Mouse (Mus musculus) kidney, embryonic 15.5 days (tissue): ENCODE measurements at regions not wholly inside any gene's neighbourhood (a gene's known extent, or its start where the extent isn't known, plus 50 kb on each side); places are given as distances from the start of the nearest gene placed in this dataset.

Experiments
- ATAC-seq: fragments of 200-750 bp; cut with Nextera tagmentation; replicated peaks from 2 replicates; pipeline ENCODE4 v1.8.0; 2017; ENCODE audit warnings: moderate TSS enrichment; ENCODE audit not compliant: low FRiP score
- H3K27ac ChIP-seq: fragments of 300-500 bp; sonication (generic); 2 replicates; pipeline ENCODE4 v1.5.1; 2015; ENCODE audit warnings: mild to moderate bottlenecking, inconsistent platforms
- H3K27me3 ChIP-seq: fragments of 300-500 bp; sonication (generic); 2 replicates; pipeline ENCODE4 v1.6.1; 2015; ENCODE audit warnings: inconsistent platforms
- H3K36me3 ChIP-seq: fragments of 300-500 bp; sonication (generic); 2 replicates; pipeline ENCODE4 v1.6.1; 2015; ENCODE audit warnings: inconsistent platforms
- H3K4me1 ChIP-seq: fragments of 300-500 bp; sonication (generic); 2 replicates; pipeline ENCODE4 v1.6.1; 2015; ENCODE audit warnings: inconsistent platforms
- H3K4me2 ChIP-seq: fragments of 300-500 bp; sonication (generic); 2 replicates; pipeline ENCODE4 v1.6.1; 2015; ENCODE audit warnings: moderate library complexity, mild to moderate bottlenecking, inconsistent platforms
- H3K4me3 ChIP-seq: fragments of 300-500 bp; sonication (generic); replicated peaks from 2 replicates; pipeline ENCODE4 v1.5.1; 2015; ENCODE audit warnings: mild to moderate bottlenecking, inconsistent platforms
- H3K9ac ChIP-seq: fragments of 300-500 bp; sonication (generic); 2 replicates; pipeline ENCODE4 v1.6.1; 2015; ENCODE audit warnings: mild to moderate bottlenecking, inconsistent platforms
- H3K9me3 ChIP-seq: fragments of 300-500 bp; sonication (generic); replicated peaks from 2 replicates; pipeline ENCODE4 v1.6.1; 2016; ENCODE audit warnings: inconsistent platforms
- WGBS: fragments of 180-500 bp; shearing (Covaris S2); methylation state at CpG from one replicate; pipeline ENCODE4 v1.1.7; 2015; ENCODE audit warnings: mixed read lengths; 5-methylcytosine and 5-hydroxymethylcytosine counted together

DNA sequence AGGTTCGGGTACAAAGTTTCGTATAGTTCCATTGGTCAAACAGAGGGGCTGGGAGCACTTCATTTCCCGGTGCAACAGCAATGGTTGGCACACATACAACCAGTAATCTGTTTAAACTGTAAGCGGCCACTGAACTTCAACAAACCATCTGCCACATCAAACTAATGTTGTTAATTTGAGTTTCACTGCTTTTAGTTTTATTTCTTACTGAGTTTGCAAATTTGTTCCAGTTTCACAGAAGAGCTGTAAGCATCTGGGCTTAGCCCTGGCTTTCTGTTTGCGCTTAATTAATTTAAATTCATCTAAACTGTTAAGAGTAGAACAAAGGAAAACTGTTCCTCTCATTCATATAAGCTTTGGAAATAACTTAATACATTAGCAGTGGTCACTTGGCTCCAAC lies 176.0 kb downstream of the Mreg start:
- no peaks in the 10 kb centered on the region for H3K36me3 ChIP-seq
- H3K9me3 ChIP-seq, result no peaks in the 10 kb centered on the region
- H3K4me2 ChIP-seq, result no peak overlapping the region
- no peak for ATAC-seq
- H3K9ac ChIP-seq, result no peak overlapping the region
- no peak overlapping the region for H3K27ac ChIP-seq
- H3K4me1 ChIP-seq, result peaks cover 4% of the 10 kb centered on the region; the same call in 1 of the 2 replicates
- H3K4me3 ChIP-seq, result no peak overlapping the region
- 89% methylated on average over 5 of the region's 5 CpGs for WGBS
- no peaks in the 10 kb centered on the region for H3K27me3 ChIP-seq

DNA sequence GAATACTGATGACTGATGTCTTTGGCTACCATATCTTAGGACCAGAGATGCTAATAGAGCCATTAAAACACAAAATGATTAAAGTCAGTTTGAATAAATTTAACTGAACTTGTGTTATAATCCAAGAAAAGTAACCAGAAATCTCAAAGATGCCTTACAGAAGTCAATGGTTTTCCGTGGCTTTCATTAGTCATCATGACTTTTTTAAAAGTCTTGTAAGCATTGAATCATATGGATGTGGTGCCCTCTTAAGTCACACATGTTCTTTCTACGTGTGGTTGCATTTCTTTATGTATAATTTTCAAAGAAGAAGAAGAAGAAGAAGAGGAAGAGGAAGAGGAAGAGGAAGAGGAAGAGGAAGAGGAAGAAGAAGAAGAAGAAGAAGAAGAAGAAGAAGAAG lies 178.2 kb downstream of the Mreg start:
- 68% methylated on average over 2 of the region's 2 CpGs for WGBS
- H3K36me3 ChIP-seq, result no peaks in the 10 kb centered on the region
- no peak overlapping the region for H3K4me3 ChIP-seq
- no peak overlapping the region for H3K4me2 ChIP-seq
- H3K9ac ChIP-seq, result no peak overlapping the region
- H3K4me1 ChIP-seq, result peaks cover 24% of the 10 kb centered on the region
- no peaks in the 10 kb centered on the region for H3K27me3 ChIP-seq
- no peaks in the 10 kb centered on the region for H3K9me3 ChIP-seq
- ATAC-seq, result no peak
- no peak overlapping the region for H3K27ac ChIP-seq

DNA sequence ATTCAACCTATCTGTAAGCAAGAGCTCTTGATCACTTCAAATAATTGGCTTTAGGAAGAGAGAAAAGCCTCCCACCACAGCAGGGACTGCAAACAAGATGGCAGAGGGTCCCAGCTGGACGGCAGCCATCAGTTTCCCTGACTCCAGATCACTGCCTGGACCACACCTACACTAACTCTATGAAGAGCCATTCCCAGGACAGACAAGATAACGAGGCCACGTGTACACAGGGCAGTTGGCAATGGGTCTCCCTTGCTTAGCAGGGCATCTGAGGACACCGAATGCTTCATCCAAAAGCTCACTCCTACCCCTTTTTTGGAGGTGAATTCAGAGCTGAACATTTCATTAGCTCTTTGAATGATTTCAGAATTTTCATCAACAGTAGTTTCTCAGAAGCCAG lies 179.9 kb downstream of the Mreg start:
- H3K9ac ChIP-seq, result no peak overlapping the region
- peaks cover 21% of the 10 kb centered on the region for H3K4me1 ChIP-seq
- H3K36me3 ChIP-seq, result no peaks in the 10 kb centered on the region
- no peaks in the 10 kb centered on the region for H3K27me3 ChIP-seq
- no peak overlapping the region for H3K4me2 ChIP-seq
- WGBS, result 84% methylated on average over 4 of the region's 4 CpGs
- H3K9me3 ChIP-seq, result no peaks in the 10 kb centered on the region
- ATAC-seq, result no peak
- H3K4me3 ChIP-seq, result no peak overlapping the region
- no peak overlapping the region for H3K27ac ChIP-seq

DNA sequence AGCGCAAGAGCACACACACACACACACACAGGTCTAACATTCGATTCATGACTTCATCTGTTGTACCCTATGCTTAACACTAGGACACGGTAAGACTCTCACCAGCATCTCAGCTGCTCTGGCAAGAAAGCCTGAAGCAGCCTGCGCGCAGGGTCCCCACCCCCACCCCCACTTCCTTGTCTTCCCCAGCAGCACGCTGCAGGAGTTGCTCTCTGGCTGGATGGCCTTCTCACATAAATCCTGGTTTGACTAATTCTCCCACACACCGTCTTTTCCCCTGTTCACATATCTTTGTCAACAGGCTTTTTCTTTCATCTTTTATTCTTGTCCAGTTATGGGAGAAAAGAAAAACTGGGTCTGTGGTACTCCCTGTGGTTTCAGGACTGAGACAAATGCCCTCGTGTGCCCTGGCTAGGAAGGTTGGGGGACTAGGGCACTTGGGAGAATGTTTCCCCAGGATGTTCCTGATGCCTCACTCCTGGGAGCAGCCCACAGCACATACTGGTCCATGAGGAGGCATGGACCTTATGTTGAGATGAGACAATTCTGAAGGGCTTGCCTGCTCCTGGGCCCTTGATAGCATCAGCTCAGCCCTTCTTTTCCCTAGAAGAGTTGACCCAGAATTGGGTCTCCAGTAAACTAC lies 181.2 kb downstream of the Mreg start:
- WGBS, result 28% methylated on average over 8 of the region's 8 CpGs
- Histone ChIP-seq H3K4me1 (peaks cover 21% of the 10 kb centered on the region), H3K9ac (no peak overlapping the region), H3K27me3 (no peaks in the 10 kb centered on the region), H3K9me3 (no peaks in the 10 kb centered on the region), H3K4me2 (0 out of 2 replicates have a peak overlapping the region, but pooled peaks have one; percentile 1), H3K27ac (0 out of 2 replicates have a peak overlapping the region, but pooled peaks have one; percentile 45), H3K36me3 (no peaks in the 10 kb centered on the region), H3K4me3 (no peak overlapping the region)
- ATAC-seq, result peak; percentile 84

DNA sequence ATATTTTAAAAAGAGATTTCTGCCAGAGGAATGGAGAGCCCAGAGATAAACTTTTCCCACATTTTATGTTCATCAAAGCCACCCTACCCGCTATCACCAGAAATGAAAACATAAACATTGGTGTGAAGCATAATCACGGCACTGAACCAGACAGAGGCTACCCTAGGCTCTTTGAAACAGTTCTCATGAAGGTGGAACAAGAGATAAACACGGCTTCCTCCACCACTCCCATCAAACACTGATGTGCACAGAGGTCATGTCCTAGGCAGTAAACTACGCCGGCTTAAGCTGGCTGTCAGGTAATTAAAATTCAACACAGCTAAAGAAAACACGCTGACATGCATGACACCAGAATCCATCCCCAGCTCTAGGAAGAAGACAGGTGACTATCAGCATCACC lies 182.5 kb downstream of the Mreg start:
- peak; percentile 61; the same call in 1 of the 2 replicates for ATAC-seq
- no peak overlapping the region for H3K4me2 ChIP-seq
- no peaks in the 10 kb centered on the region for H3K27me3 ChIP-seq
- peaks cover 21% of the 10 kb centered on the region for H3K4me1 ChIP-seq
- no peaks in the 10 kb centered on the region for H3K36me3 ChIP-seq
- WGBS, result 27% methylated on average over 6 of the region's 6 CpGs
- H3K4me3 ChIP-seq, result no peak overlapping the region
- no peak overlapping the region for H3K9ac ChIP-seq
- 0 out of 2 replicates have a peak overlapping the region, but pooled peaks have one; percentile 22 for H3K27ac ChIP-seq
- H3K9me3 ChIP-seq, result no peaks in the 10 kb centered on the region

DNA sequence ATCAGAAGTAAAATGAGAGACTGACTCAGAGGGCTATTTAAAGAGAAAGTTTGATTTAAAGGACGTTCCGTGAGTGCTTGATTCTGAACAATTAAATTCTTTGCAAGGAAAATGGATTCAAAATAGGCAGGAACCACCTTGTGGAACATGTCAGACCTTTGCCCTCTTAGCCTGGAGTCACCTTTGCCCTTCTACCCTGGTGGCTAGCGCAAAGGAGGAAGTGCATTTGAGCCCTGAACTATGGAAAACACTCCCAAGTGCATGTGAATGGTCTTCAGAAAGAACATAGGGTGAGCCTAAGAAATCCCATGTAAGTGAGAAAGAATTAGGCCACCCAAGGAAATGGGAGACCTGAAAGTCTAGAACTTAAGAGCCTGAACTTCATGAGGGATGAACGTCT lies 185.2 kb downstream of the Mreg start:
- no peaks in the 10 kb centered on the region for H3K27me3 ChIP-seq
- peaks cover 21% of the 10 kb centered on the region for H3K4me1 ChIP-seq
- no peak for ATAC-seq
- no peak overlapping the region for H3K4me2 ChIP-seq
- H3K27ac ChIP-seq, result no peak overlapping the region
- no peak overlapping the region for H3K4me3 ChIP-seq
- no peaks in the 10 kb centered on the region for H3K36me3 ChIP-seq
- H3K9ac ChIP-seq, result no peak overlapping the region
- no peaks in the 10 kb centered on the region for H3K9me3 ChIP-seq
- WGBS, result 77% methylated on average over 4 of the region's 4 CpGs

DNA sequence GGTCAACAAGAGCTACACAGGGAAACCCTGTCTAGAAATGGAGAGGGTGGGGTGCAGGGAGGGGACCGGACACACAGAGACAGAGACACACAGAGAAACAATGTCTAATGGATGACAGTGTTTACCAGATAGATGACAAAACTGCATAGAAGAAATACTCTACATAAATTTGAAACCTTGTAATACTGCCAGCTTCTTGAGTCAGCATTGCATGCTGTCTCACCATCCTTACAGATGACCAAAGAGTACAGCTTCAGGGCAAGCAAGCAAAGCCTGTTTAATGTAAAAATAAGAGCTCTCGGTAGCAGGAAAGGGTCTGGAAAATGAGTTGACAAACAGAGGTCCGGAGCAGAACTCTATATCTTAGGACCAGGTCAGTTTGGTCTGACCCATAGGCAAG lies 189.5 kb downstream of the Mreg start:
- no peaks in the 10 kb centered on the region for H3K27me3 ChIP-seq
- H3K36me3 ChIP-seq, result no peaks in the 10 kb centered on the region
- WGBS, result 77% methylated on average over 3 of the region's 3 CpGs
- H3K9ac ChIP-seq, result no peak overlapping the region
- no peak for ATAC-seq
- H3K27ac ChIP-seq, result no peak overlapping the region
- no peaks in the 10 kb centered on the region for H3K9me3 ChIP-seq
- H3K4me1 ChIP-seq, result peaks cover 13% of the 10 kb centered on the region
- no peak overlapping the region for H3K4me2 ChIP-seq
- no peak overlapping the region for H3K4me3 ChIP-seq

DNA sequence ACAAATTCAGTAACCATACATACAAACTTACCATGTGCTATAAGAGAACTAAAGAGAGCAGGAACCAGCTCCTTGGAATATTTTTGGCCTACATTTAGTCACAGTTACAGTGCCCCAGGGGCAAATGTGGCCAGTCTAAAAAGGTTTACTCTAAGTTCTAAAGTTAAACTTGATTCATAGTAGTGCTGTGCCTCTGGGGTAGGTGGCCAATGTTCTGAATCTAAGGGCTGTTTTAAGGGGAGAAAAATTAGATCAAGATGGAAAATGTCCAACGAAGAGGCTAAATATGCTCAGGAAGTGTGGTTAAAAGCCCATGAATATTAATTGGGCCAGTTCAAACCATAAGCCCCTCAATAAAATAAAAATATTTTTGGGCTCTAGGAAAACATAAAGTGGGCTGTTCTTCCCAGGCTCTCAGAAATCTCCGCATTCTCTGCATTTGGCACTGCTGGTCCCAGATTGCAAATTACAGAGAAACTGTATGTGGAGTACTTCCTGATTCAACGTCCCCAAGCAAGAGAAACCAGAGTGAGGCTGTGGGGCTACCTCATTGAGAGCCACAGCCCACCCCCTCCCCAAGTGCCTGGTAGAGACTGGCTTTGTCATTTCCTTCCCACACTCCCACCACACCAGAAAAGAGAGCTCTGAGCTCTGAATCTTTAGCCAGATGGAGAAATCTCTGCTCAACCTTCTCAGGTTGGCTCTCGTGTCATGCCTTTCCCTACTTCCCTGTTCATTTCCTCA lies 193.5 kb downstream of the Mreg start:
- H3K9me3 ChIP-seq, result no peaks in the 10 kb centered on the region
- no peak overlapping the region for H3K4me2 ChIP-seq
- H3K4me1 ChIP-seq, result peaks cover 27% of the 10 kb centered on the region
- no peak overlapping the region for H3K9ac ChIP-seq
- no peak overlapping the region for H3K4me3 ChIP-seq
- no peak for ATAC-seq
- 61% methylated on average over 4 of the region's 4 CpGs for WGBS
- H3K27me3 ChIP-seq, result no peaks in the 10 kb centered on the region
- H3K27ac ChIP-seq, result peak overlapping the region; percentile 52
- no peaks in the 10 kb centered on the region for H3K36me3 ChIP-seq

DNA sequence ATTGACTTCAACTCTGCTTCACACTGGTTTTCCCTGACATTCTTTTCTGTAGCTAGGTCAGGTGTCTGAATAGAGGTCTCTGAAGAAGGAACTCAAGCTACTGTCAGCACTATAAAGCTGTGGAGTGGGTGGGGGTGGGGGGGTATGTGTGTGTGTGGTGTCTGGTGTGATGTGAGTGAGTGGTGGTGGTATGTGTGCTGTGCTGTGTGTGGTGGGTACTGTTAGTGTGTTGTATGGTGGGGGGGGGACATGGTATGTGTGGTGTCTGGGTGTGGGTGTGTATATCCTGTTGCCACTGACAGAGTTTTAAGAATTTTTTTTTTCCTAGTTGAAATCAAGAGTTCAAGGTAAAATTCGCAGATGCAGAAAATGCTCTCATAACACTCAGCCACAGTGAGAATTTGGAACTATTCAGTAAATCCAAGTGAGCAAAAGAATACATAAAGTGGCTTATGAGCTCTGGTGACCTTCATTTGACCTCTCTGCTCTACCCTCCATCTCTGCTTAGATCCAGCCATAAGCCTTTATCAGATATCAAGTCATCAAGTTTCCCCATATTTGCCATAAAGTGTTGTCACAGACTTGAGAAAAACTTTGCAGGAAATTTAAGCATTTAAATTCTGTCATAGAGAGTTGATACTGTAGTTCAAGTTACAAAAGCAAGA lies 194.2 kb downstream of the Mreg start:
- Histone ChIP-seq H3K27ac (peak overlapping the region; percentile 52), H3K4me2 (no peak overlapping the region), H3K9me3 (no peaks in the 10 kb centered on the region), H3K4me1 (peaks cover 27% of the 10 kb centered on the region), H3K4me3 (no peak overlapping the region), H3K27me3 (no peaks in the 10 kb centered on the region), H3K9ac (no peak overlapping the region), H3K36me3 (no peaks in the 10 kb centered on the region)
- 75% methylated on average over 1 of the region's 1 CpGs for WGBS
- ATAC-seq, result no peak

DNA sequence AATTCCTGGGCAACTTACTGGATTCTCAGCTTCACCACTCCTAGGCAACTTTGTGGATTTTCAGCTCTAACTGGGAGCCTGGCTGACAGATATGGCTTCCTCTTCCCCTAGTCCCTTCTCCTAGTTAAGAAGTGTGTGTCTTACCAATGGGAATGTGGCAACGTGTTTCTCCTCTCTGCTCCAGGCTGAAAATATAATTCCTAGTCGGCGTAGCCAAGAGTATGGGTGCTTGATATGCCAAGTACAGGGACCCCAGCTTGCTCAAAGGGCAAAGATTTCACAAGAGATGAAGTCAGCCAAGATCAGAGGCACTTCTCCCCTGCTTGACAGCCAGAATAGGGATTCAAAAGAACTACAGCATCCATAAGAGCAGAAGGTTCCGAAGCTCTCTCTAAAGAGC lies 196.6 kb downstream of the Mreg start:
- WGBS, result 92% methylated on average over 4 of the region's 4 CpGs
- no peak for ATAC-seq
- Histone ChIP-seq H3K27ac (peak overlapping the region; percentile 67; the same call in 1 of the 2 replicates), H3K9me3 (no peaks in the 10 kb centered on the region), H3K4me1 (peaks cover 27% of the 10 kb centered on the region), H3K36me3 (no peaks in the 10 kb centered on the region), H3K4me3 (no peak overlapping the region), H3K4me2 (no peak overlapping the region), H3K27me3 (no peaks in the 10 kb centered on the region), H3K9ac (no peak overlapping the region)

DNA sequence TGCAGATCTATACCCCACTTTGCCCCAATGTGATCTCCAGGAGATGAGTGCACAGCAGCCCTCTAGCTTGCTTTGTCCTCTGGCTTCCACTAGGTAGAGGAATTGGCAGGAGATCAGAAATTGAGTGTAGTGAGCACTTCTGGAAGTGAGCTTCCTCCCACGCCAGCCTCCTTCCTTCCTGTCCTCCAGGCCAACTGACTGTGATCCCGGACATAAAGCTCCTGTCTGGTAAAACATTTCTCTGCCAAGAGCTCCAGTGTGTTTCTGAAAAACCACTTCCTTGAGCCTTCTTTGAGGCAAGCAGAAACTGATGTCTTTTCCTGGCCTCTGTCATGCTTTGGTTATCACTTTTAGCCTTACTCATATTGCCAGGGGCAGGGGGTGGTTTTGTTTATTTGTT lies 197.5 kb downstream of the Mreg start:
- no peak; the same call in 1 of the 2 replicates for ATAC-seq
- Histone ChIP-seq H3K27ac (peak overlapping the region; percentile 67), H3K27me3 (no peaks in the 10 kb centered on the region), H3K4me1 (peaks cover 27% of the 10 kb centered on the region), H3K4me2 (no peak overlapping the region), H3K4me3 (no peak overlapping the region), H3K36me3 (no peaks in the 10 kb centered on the region), H3K9me3 (no peaks in the 10 kb centered on the region), H3K9ac (no peak overlapping the region)
- WGBS, result 49% methylated on average over 2 of the region's 2 CpGs

DNA sequence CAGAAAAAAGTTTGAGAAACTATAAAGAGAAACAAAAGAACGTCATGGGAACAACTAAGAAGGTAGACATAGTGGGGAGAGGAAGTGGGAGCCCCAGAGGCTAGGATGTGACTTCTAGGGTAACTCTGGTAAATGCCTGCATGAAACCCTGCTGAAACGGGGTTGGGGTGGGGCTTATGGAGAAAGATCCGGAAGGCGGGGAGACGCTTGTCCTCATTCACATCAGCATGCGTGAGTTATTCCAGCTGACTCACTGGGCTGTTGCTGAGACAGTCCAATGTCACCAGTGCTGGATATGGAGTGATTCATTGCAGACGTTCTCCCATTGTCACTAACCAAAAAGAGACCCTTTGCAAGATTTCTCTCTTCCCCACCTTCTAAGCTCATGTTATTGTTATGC lies 198.2 kb downstream of the Mreg start:
- no peaks in the 10 kb centered on the region for H3K27me3 ChIP-seq
- no peak overlapping the region for H3K9ac ChIP-seq
- H3K4me1 ChIP-seq, result peaks cover 31% of the 10 kb centered on the region
- no peak overlapping the region for H3K4me2 ChIP-seq
- ATAC-seq, result no peak
- no peaks in the 10 kb centered on the region for H3K36me3 ChIP-seq
- peak overlapping the region; percentile 67; the same call in 1 of the 2 replicates for H3K27ac ChIP-seq
- H3K4me3 ChIP-seq, result no peak overlapping the region
- H3K9me3 ChIP-seq, result no peaks in the 10 kb centered on the region
- 84% methylated on average over 7 of the region's 7 CpGs for WGBS
